Mouse (Mus musculus) myocyte (in vitro differentiated cells): ENCODE results near the gene Itgb5. TPM values are rescaled to one million over a fixed set of nuclear protein-coding genes. Genes with fewer than 3 reads are reported as not detected.

Source experiments
- H3K27me3 ChIP-seq: one replicate; pipeline ENCODE4 v1.6.1; 2011; ENCODE audit not compliant: control insufficient read depth, insufficient read depth, insufficient read length
- H3K36me3 ChIP-seq: one replicate; pipeline ENCODE4 v1.6.1; 2011; ENCODE audit not compliant: control insufficient read depth, insufficient read depth
- H3K4me2 ChIP-seq: one replicate; pipeline ENCODE4 v1.6.1; 2011; ENCODE audit warnings: low read depth, control low read depth
- H3K4me3 ChIP-seq: one replicate; pipeline ENCODE4 v1.5.1; 2011; ENCODE audit warnings: mild to moderate bottlenecking, control low read depth, moderate library complexity
- H3K79me2 ChIP-seq: one replicate; pipeline ENCODE4 v1.6.1; 2011; ENCODE audit not compliant: control insufficient read depth, insufficient read depth
- H3ac ChIP-seq: one replicate; pipeline ENCODE4 v1.6.1; 2011; ENCODE audit not compliant: control insufficient read depth, insufficient read length
- CEBPB ChIP-seq: IDR thresholded peaks from 2 replicates; pipeline ENCODE4 v1.6.1; 2011; ENCODE audit warnings: mild to moderate bottlenecking, moderate library complexity; ENCODE audit not compliant: poor library complexity, insufficient read depth, severe bottlenecking
- E2F4 ChIP-seq: IDR thresholded peaks from one replicate; pipeline ENCODE4 v1.6.1; 2011; ENCODE audit warnings: mild to moderate bottlenecking, control low read depth, moderate library complexity; ENCODE audit not compliant: insufficient read depth
- MAX ChIP-seq: IDR thresholded peaks from one replicate; pipeline ENCODE4 v1.6.1; 2011; ENCODE audit warnings: low read depth, mild to moderate bottlenecking, control low read depth
- MYOD1 ChIP-seq, 3 experiments: IDR thresholded peaks; one replicate each; pipeline ENCODE4 v1.6.1; 2011; ENCODE audit warnings: control low read depth in 2 of 3, low read depth in 2 of 3, mild to moderate bottlenecking in 2 of 3, moderate library complexity in 1 of 3; ENCODE audit not compliant: insufficient read length in 2 of 3, control insufficient read depth in 1 of 3
- MYOG ChIP-seq, 3 experiments: IDR thresholded peaks; one replicate each; pipeline ENCODE4 v1.6.1; 2011; ENCODE audit warnings: control low read depth in 2 of 3, low read depth in 2 of 3, mild to moderate bottlenecking in 2 of 3; ENCODE audit not compliant: insufficient read length in 2 of 3, control insufficient read depth in 1 of 3, insufficient read depth in 1 of 3
- POLR2A ChIP-seq: IDR thresholded peaks from one replicate; pipeline ENCODE4 v1.6.1; 2011; ENCODE audit warnings: low read depth, mild to moderate bottlenecking, control low read depth, moderate library complexity; ENCODE audit not compliant: insufficient read length
- POLR2AphosphoS2 ChIP-seq: IDR thresholded peaks from one replicate; pipeline ENCODE4 v1.6.1; 2011; ENCODE audit warnings: low read depth, control low read depth; ENCODE audit not compliant: insufficient read length
- REST ChIP-seq: IDR thresholded peaks from one replicate; pipeline ENCODE4 v1.6.1; 2011; ENCODE audit warnings: mild to moderate bottlenecking, control low read depth, moderate library complexity; ENCODE audit not compliant: insufficient read depth, insufficient read length
- SRF ChIP-seq: IDR thresholded peaks from one replicate; pipeline ENCODE4 v1.6.1; 2011; ENCODE audit warnings: low read depth; ENCODE audit not compliant: control insufficient read depth, insufficient read length
- TCF12 ChIP-seq: IDR thresholded peaks from one replicate; pipeline ENCODE4 v1.6.1; 2011; ENCODE audit warnings: mild to moderate bottlenecking, control low read depth; ENCODE audit not compliant: poor library complexity, insufficient read depth, severe bottlenecking
- TCF3 ChIP-seq: IDR thresholded peaks from one replicate; pipeline ENCODE4 v1.6.1; 2011; ENCODE audit warnings: low read depth, control low read depth; ENCODE audit not compliant: insufficient read length
- USF1 ChIP-seq: IDR thresholded peaks from one replicate; pipeline ENCODE4 v1.6.1; 2011; ENCODE audit warnings: low read depth, mild to moderate bottlenecking, control low read depth, moderate library complexity
- polyA plus RNA-seq: library from polyadenylated mRNA; unstranded; fragments of >200 nt; fragmentation: generic; extraction: Trizol; gene quantifications from one replicate; pipeline ENCODE4 v1.2.1, GENCODE M21; 2012; ENCODE audit warnings: missing spikeins

The Itgb5 gene
- polyA plus RNA-seq, 1 experiment, result 114 TPM

- Histone ChIP-seq H3K4me2 (peak within 1 kb of the TSS; percentile 93), H3K36me3 (peaks cover under 1% of the 10 kb centered on the region), H3K27me3 (no peaks in the 10 kb centered on the region), H3ac (peak within 1 kb of the TSS; percentile 8), H3K79me2 (peaks cover 27% of the 10 kb centered on the region), H3K4me3 (peak within 1 kb of the TSS; percentile 76)
- TF ChIP-seq POLR2AphosphoS2 (peak; percentile 77), MYOD1 (IDR thresholded peaks at IDR 0.05; ENCODE audit: control insufficient read depth in 1 of 3, insufficient read length in 2 of 3, low read depth in 2 of 3) (no peak), POLR2A (peak; percentile 80)
Measured at GRCm38 (mm10) chr16:33966538-33967282, 137.2 kb downstream of the Itgb5 start, which contains the start of gene Umps. Gene Umps, minus strand, starts transcription at chr16:33967038.

- Histone ChIP-seq H3ac (peak overlapping the region; percentile 8), H3K36me3 (no peaks in the 10 kb centered on the region), H3K4me3 (peak overlapping the region; percentile 76), H3K79me2 (peaks cover 27% of the 10 kb centered on the region), H3K4me2 (peak overlapping the region; percentile 81), H3K27me3 (no peaks in the 10 kb centered on the region)
- TF ChIP-seq TCF3 (no peak), MYOG (IDR thresholded peaks at IDR 0.05; ENCODE audit: control insufficient read depth in 1 of 3, insufficient read depth in 1 of 3, insufficient read length in 2 of 3, low read depth in 2 of 3) (no peak), TCF12 (no peak), SRF (no peak), MAX (no peak), POLR2A (no peak), POLR2AphosphoS2 (no peak), REST (no peak), E2F4 (no peak), CEBPB (no peak)
Measured at GRCm38 (mm10) chr16:33967283-33967640, 137.8 kb downstream of the Itgb5 start.

DNA sequence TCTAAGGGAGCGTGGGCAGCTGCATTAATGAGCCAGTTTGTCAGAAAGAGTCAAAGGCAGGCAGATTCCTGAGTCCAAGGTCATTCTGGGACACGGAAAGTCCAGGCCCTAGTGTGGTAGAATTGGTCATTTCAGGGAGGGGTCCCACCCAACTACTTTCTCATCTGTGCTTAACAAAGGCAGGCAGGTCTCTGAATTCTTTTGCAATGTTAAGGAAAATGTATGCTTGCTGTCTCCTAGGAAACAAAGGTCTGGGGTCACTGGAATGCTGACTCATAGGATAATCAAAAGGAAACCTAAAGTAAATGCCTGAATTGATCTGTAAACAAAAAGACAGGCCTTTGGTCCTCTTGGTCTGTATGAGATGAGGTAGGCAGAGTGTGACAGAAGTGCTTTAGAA lies 150.4 kb downstream of the Itgb5 start:
- no peaks in the 10 kb centered on the region for H3K27me3 ChIP-seq
- H3K36me3 ChIP-seq, result no peaks in the 10 kb centered on the region
- no peak overlapping the region for H3K4me3 ChIP-seq
- no peak overlapping the region for H3ac ChIP-seq
- TF ChIP-seq REST (no peak), MYOD1 (IDR thresholded peaks at IDR 0.05; ENCODE audit: control insufficient read depth in 1 of 3, insufficient read length in 2 of 3, low read depth in 2 of 3) (no peak), USF1 (no peak), POLR2AphosphoS2 (no peak)
- H3K79me2 ChIP-seq, result no peaks in the 10 kb centered on the region
- H3K4me2 ChIP-seq, result no peak overlapping the region

DNA sequence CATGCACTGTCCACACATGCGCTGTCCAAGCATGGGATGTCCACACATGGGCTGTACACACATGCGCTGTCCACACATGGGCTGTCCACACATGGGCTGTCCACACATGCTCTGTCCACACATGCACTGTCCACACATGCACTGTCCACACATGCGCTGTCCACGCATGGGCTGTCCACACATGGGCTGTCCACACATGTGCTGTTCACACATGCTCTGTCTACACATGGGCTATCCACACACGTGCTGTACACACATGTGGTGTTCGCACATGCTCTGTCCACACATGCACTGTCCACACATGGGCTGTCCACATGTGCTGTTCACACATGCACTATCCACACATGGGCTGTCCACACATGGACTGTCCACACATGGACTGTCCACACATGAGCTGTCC lies 154.2 kb downstream of the Itgb5 start:
- Histone ChIP-seq H3K4me2 (no peak overlapping the region), H3K36me3 (no peaks in the 10 kb centered on the region), H3K4me3 (no peak overlapping the region), H3K79me2 (no peaks in the 10 kb centered on the region), H3ac (no peak overlapping the region), H3K27me3 (no peaks in the 10 kb centered on the region)
- TF ChIP-seq MAX, result no peak
- TF ChIP-seq CEBPB, result no peak
- no peak for TF ChIP-seq USF1
- no peak for TF ChIP-seq POLR2A
- TF ChIP-seq E2F4, result no peak

DNA sequence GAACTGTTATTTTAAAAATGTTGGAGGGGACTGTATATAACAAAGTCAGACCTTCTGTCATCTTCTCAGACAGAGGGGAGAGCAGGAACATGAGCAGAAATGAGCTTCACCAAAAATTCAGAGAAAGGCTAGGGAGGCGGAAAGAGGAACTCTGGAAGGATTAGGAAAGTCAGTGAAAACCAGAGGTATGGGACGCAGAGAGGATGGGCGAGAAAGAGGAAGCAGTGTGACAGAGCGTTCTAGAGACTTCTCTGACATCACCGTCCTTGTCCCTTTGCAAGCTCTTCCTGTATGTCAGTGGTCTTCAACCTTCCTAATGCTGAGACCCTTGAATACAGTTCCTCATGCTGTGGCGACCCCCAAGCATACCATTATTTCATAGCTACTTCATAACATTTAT lies 155.9 kb downstream of the Itgb5 start:
- no peaks in the 10 kb centered on the region for H3K27me3 ChIP-seq
- no peaks in the 10 kb centered on the region for H3K36me3 ChIP-seq
- no peak for TF ChIP-seq REST
- TF ChIP-seq MYOG (IDR thresholded peaks at IDR 0.05; ENCODE audit: control insufficient read depth in 1 of 3, insufficient read depth in 1 of 3, insufficient read length in 2 of 3, low read depth in 2 of 3), result no peak
- TF ChIP-seq MYOD1 (IDR thresholded peaks at IDR 0.05; ENCODE audit: control insufficient read depth in 1 of 3, insufficient read length in 2 of 3, low read depth in 2 of 3), result no peak
- no peak for TF ChIP-seq POLR2A
- no peak for TF ChIP-seq CEBPB
- TF ChIP-seq TCF12, result no peak
- TF ChIP-seq USF1, result no peak
- no peak for TF ChIP-seq E2F4
- TF ChIP-seq MAX, result no peak
- no peak for TF ChIP-seq POLR2AphosphoS2
- no peak for TF ChIP-seq SRF
- TF ChIP-seq TCF3, result no peak
- no peak overlapping the region for H3K4me3 ChIP-seq
- H3K4me2 ChIP-seq, result no peak overlapping the region
- H3K79me2 ChIP-seq, result no peaks in the 10 kb centered on the region
- H3ac ChIP-seq, result no peak overlapping the region
